Mouse (Mus musculus): ENCODE measurements around the gene Batf2.

DNA sequence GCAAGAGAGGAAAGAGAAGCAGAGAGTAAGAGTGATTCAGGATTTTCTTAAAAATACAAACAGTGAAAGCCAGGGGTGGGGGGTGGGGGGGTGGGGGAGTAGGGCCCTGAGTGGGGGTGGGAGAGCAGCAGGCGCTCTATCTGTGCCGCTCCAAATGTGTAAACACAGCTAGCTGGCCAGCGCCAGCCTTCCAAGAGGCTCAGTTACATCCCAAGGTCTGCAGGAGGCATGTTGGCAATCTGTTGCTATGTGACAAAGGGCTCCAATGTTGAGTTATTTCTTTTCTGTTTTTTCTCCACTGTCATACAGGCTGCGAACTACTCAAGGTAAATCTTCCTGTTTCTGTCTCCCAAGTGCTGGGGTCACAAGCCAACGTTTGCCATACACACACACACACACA is 34.0 kb downstream of the Batf2 start:
- TF ChIP-seq CTCF (IDR thresholded peaks at IDR 0.05; ENCODE audit: control insufficient read depth, insufficient read depth, low read length) (no peak), POLR2A (IDR thresholded peaks at IDR 0.05; ENCODE audit: borderline replicate concordance, control insufficient read depth, low read depth, low read length) (no peak)
